Mouse (Mus musculus): ENCODE data around the gene Cib2. TPM values are rescaled to one million over a fixed set of nuclear protein-coding genes. Genes with fewer than 3 reads are reported as not detected.
A peak's percentile ranks its signal among the peaks of the same experiment; 100 is the strongest.
"Not testable (repeated sequence)": the region's sequence is repeated elsewhere in the genome, so short reads cannot be mapped to it uniquely, and the experiment has no call there.

Cib2 gene
- polyA plus RNA-seq, 1 experiment, result 1.9 TPM

DNA sequence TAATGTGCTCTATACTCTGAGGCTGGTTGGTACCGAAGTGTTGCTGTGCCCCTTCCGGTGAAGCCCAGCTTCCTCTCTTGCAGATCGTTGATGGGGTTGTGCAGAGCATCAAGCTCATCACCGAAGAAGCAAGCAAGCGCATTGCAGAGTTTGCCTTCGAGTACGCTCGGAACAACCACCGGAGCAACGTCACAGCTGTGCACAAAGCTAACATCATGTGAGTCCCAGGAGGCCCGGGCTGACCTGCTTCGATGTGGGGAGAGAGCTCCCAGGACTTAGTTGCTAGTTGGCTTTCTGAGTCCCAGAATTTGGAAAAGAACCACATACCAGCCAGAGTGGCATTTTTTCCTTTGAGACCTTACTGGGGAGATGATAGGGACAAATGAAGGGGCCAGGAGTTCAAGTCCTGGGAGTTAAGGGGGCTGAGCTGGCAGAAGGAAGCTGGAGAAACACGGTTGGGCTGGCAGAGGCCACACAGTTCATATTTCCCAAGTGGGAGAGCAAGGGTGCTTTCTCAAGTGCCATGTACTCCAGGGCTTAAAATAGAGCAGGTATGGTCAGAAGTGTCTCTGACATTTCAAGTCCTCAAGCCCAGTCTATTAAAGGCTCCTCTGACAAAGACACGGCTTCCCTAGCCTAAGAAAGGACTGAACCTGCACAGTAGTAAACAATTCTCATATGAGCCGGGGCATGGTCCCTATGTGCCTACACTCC, 36.9 kb upstream of the Cib2 start:
- Histone ChIP-seq H3K27me3 (ENCODE audit: control insufficient read depth, insufficient read depth, insufficient read length) (no peaks in the 10 kb centered on the region), H3K36me3 (ENCODE audit: control insufficient read depth, insufficient read depth) (peaks cover 96% of the 10 kb centered on the region), H3K79me2 (ENCODE audit: control insufficient read depth, insufficient read depth) (no peaks in the 10 kb centered on the region), H3K4me3 (ENCODE audit: insufficient read depth, poor library complexity, severe bottlenecking) (no peak overlapping the region), H3ac (ENCODE audit: control insufficient read depth, insufficient read length, low read depth) (no peak overlapping the region), H3K79me3 (ENCODE audit: low read depth) (no peaks in the 10 kb centered on the region)
- TF ChIP-seq CTCF (IDR thresholded peaks at IDR 0.05; ENCODE audit: control insufficient read depth, insufficient read depth, insufficient read length), result no peak
- TF ChIP-seq MAX (IDR thresholded peaks at IDR 0.05), result no peak
- TF ChIP-seq CEBPB (IDR thresholded peaks at IDR 0.05; ENCODE audit: low read depth), result no peak
- no peak for TF ChIP-seq USF1 (IDR thresholded peaks at IDR 0.05; ENCODE audit: low read depth)
- no peak for TF ChIP-seq MYOD1 (IDR thresholded peaks at IDR 0.05; ENCODE audit: control insufficient read depth, insufficient read length, low read depth)
- no peak for TF ChIP-seq MYOG (IDR thresholded peaks at IDR 0.05; ENCODE audit: control insufficient read depth, extremely low read depth, insufficient read length)
- TF ChIP-seq FOSL1 (IDR thresholded peaks at IDR 0.05; ENCODE audit: insufficient read depth, low read length, poor library complexity, severe bottlenecking), result no peak

DNA sequence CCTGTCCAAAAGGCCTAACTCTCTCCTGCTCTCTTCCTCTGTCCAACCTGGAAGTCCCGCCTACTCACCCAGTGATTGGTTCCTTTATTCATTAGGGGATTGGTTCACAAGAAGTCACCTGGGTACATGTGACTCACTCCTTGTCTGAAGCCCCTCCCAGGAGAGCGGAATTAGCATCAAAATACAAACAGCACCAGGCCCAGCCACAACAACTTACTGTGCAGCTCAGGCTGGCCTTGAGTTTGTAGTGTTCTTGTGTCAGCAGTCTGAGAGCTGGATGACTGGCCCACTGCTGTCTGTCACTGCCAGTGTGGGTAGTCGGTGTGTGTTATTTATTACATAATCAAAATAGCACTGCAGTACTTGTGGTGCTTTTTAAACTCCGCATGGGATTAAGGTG, 33.6 kb upstream of the Cib2 start:
- H3K36me3 ChIP-seq (ENCODE audit: control insufficient read depth, insufficient read depth), result peaks cover 86% of the 10 kb centered on the region

DNA sequence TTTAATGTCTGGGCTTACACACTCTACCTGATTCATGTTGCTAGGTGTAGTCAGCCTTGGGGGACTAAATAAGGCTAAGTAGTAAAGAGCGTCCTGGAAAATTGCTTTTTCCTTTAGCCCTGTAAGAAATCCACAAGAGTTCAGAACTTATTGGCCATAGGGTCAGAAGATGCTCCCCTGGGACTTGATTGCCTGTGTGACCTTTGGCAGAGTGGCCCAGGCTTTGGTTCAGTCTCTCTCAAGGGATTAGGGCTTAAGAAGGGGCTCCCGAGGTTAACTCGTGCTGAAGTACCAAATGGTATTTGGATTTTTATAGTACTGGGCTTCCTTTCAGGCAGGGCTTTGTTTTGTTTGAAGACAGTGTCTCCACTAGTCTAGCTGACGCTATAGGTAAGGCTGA, 27.8 kb upstream of the Cib2 start:
- TF ChIP-seq MYOG (IDR thresholded peaks at IDR 0.05; ENCODE audit: control insufficient read depth, extremely low read depth, insufficient read length) (no peak), CTCF (IDR thresholded peaks at IDR 0.05; ENCODE audit: control insufficient read depth, insufficient read depth, insufficient read length) (no peak), FOSL1 (IDR thresholded peaks at IDR 0.05; ENCODE audit: insufficient read depth, low read length, poor library complexity, severe bottlenecking) (no peak), MYOD1 (IDR thresholded peaks at IDR 0.05; ENCODE audit: control insufficient read depth, insufficient read length, low read depth) (no peak), USF1 (IDR thresholded peaks at IDR 0.05; ENCODE audit: low read depth) (no peak), MAX (IDR thresholded peaks at IDR 0.05) (no peak), CEBPB (IDR thresholded peaks at IDR 0.05; ENCODE audit: low read depth) (no peak)
- Histone ChIP-seq H3K36me3 (ENCODE audit: control insufficient read depth, insufficient read depth) (peaks cover 29% of the 10 kb centered on the region), H3K4me3 (ENCODE audit: insufficient read depth, poor library complexity, severe bottlenecking) (no peak overlapping the region), H3K79me2 (ENCODE audit: control insufficient read depth, insufficient read depth) (peaks cover 44% of the 10 kb centered on the region), H3K27me3 (ENCODE audit: control insufficient read depth, insufficient read depth, insufficient read length) (no peaks in the 10 kb centered on the region), H3ac (ENCODE audit: control insufficient read depth, insufficient read length, low read depth) (no peak overlapping the region), H3K79me3 (ENCODE audit: low read depth) (peaks cover 43% of the 10 kb centered on the region)

More for the DNA sequence above, 33.6 kb upstream of the Cib2 start:
- peaks cover 20% of the 10 kb centered on the region for H3K79me3 ChIP-seq (ENCODE audit: low read depth)
- not testable (repeated sequence) for H3ac ChIP-seq (ENCODE audit: control insufficient read depth, insufficient read length, low read depth); H3K4me3 ChIP-seq (ENCODE audit: insufficient read depth, poor library complexity, severe bottlenecking); H3K27me3 ChIP-seq (ENCODE audit: control insufficient read depth, insufficient read depth, insufficient read length)
- peaks cover 21% of the 10 kb centered on the region for H3K79me2 ChIP-seq (ENCODE audit: control insufficient read depth, insufficient read depth)

DNA sequence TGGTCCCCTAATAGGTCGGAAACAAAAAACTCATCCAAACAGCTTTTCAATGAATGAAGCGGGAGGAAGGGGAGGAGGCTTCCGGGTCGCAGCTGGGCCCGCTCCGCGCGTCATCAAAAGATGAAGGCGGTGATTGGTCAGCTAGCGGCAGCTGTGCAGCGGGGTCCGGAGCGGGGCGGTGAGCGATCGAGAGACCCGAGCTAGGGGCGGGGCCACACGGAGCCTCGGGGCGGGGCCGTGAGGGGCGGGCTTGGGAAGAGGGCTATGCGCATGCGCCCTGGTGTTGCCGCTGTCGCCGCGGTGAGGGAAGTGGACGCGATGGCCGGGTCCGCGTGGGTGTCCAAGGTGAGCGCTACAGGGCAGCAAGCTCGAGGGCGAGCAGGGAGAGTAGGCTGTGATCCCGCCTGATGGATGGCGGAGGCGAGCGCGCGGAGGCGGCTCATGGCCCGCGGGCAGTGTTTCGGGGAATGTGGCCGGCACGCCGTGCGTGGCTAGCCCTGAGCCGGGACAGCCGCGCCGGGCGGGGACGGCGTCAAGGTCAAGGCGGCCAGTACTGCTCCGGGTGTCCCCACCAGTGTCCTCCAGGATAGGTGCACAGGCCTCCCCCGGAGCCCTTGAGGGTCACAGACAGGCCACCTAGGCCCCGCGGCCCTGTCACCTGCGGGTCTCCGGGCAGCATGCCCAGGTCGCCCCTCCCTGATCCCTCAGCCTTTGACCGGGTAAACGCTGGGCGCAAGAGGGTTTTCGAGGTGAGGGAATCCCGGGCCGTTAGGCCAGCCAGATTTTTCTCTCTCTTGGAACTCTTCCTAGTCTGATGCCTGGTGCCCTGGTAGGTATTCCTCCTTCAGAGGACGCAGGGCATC, 26.4 kb upstream of the Cib2 start, which contains the start of gene Idh3a:
TSS of gene Idh3a (plus strand) at position 136 of the 863 bp plus-strand sequence.
- H3ac ChIP-seq (ENCODE audit: control insufficient read depth, insufficient read length, low read depth), result peak within 1 kb of the TSS; percentile 100
- peaks cover 44% of the 10 kb centered on the region for H3K79me2 ChIP-seq (ENCODE audit: control insufficient read depth, insufficient read depth)
- peaks cover 43% of the 10 kb centered on the region for H3K79me3 ChIP-seq (ENCODE audit: low read depth)
- TF ChIP-seq CEBPB (IDR thresholded peaks at IDR 0.05; ENCODE audit: low read depth) (no peak), USF1 (IDR thresholded peaks at IDR 0.05; ENCODE audit: low read depth) (peak; percentile 25)
- H3K36me3 ChIP-seq (ENCODE audit: control insufficient read depth, insufficient read depth), result peaks cover 15% of the 10 kb centered on the region
- H3K27me3 ChIP-seq (ENCODE audit: control insufficient read depth, insufficient read depth, insufficient read length), result no peaks in the 10 kb centered on the region
- H3K4me3 ChIP-seq (ENCODE audit: insufficient read depth, poor library complexity, severe bottlenecking), result peak within 1 kb of the TSS; percentile 95

GRCm38 (mm10) chr9:54585839-54586198, 25.8 kb upstream of the Cib2 start:
- H3K79me2 ChIP-seq (ENCODE audit: control insufficient read depth, insufficient read depth), result peaks cover 44% of the 10 kb centered on the region
- peaks cover 9% of the 10 kb centered on the region for H3K36me3 ChIP-seq (ENCODE audit: control insufficient read depth, insufficient read depth)
- H3K79me3 ChIP-seq (ENCODE audit: low read depth), result peaks cover 43% of the 10 kb centered on the region
- TF ChIP-seq USF1 (IDR thresholded peaks at IDR 0.05; ENCODE audit: low read depth), result no peak
- no peak for TF ChIP-seq CTCF (IDR thresholded peaks at IDR 0.05; ENCODE audit: control insufficient read depth, insufficient read depth, insufficient read length)
- TF ChIP-seq MAX (IDR thresholded peaks at IDR 0.05), result no peak
- no peak for TF ChIP-seq FOSL1 (IDR thresholded peaks at IDR 0.05; ENCODE audit: insufficient read depth, low read length, poor library complexity, severe bottlenecking)
- TF ChIP-seq MYOD1 (IDR thresholded peaks at IDR 0.05; ENCODE audit: control insufficient read depth, insufficient read length, low read depth), result no peak
- peak overlapping the region; percentile 95 for H3K4me3 ChIP-seq (ENCODE audit: insufficient read depth, poor library complexity, severe bottlenecking)
- no peak overlapping the region for H3ac ChIP-seq (ENCODE audit: control insufficient read depth, insufficient read length, low read depth)
- H3K27me3 ChIP-seq (ENCODE audit: control insufficient read depth, insufficient read depth, insufficient read length), result no peaks in the 10 kb centered on the region

- H3K4me3 ChIP-seq (ENCODE audit: insufficient read depth, poor library complexity, severe bottlenecking); H3K36me3 ChIP-seq (ENCODE audit: control insufficient read depth, insufficient read depth); H3ac ChIP-seq (ENCODE audit: control insufficient read depth, insufficient read length, low read depth); H3K27me3 ChIP-seq (ENCODE audit: control insufficient read depth, insufficient read depth, insufficient read length): not testable (repeated sequence)
- Histone ChIP-seq H3K79me2 (ENCODE audit: control insufficient read depth, insufficient read depth) (peaks cover 28% of the 10 kb centered on the region), H3K79me3 (ENCODE audit: low read depth) (peaks cover 28% of the 10 kb centered on the region)
Observed at GRCm38 (mm10) chr9:54584127-54584526, 24.1 kb upstream of the Cib2 start.
